Mouse (Mus musculus) C2C12 (cell line): Measurements from ENCODE around the gene Tubg2. TPM values are rescaled to one million over a fixed set of nuclear protein-coding genes. Genes with fewer than 3 reads are reported as not detected.

Experiments
- H3K27me3 ChIP-seq: one replicate; pipeline ENCODE4 v1.6.1; 2011; ENCODE audit not compliant: control insufficient read depth, insufficient read depth, insufficient read length
- H3K36me3 ChIP-seq: one replicate; pipeline ENCODE4 v1.6.1; 2011; ENCODE audit not compliant: control insufficient read depth, insufficient read depth
- H3K4me3 ChIP-seq: one replicate; pipeline ENCODE4 v1.5.1; 2011; ENCODE audit warnings: mild to moderate bottlenecking, control low read depth; ENCODE audit not compliant: poor library complexity, insufficient read depth, severe bottlenecking
- H3K79me2 ChIP-seq: one replicate; pipeline ENCODE4 v1.6.1; 2011; ENCODE audit not compliant: control insufficient read depth, insufficient read depth
- H3K79me3 ChIP-seq: one replicate; pipeline ENCODE4 v1.6.1; 2011; ENCODE audit warnings: low read depth, control low read depth
- H3ac ChIP-seq: one replicate; pipeline ENCODE3; 2011; ENCODE audit warnings: low read depth; ENCODE audit not compliant: control insufficient read depth, insufficient read length
- CEBPB ChIP-seq: IDR thresholded peaks from one replicate; pipeline ENCODE4 v1.6.1; 2011; ENCODE audit warnings: low read depth, mild to moderate bottlenecking, control low read depth, moderate library complexity
- CTCF ChIP-seq: IDR thresholded peaks from one replicate; pipeline ENCODE4 v1.5.1; 2011; ENCODE audit not compliant: control insufficient read depth, insufficient read depth, insufficient read length
- FOSL1 ChIP-seq: IDR thresholded peaks from one replicate; pipeline ENCODE4 v1.8.0; 2011; ENCODE audit warnings: mild to moderate bottlenecking, low read length; ENCODE audit not compliant: poor library complexity, insufficient read depth, severe bottlenecking
- MAX ChIP-seq: IDR thresholded peaks from one replicate; pipeline ENCODE4 v1.6.1; 2011; ENCODE audit warnings: mild to moderate bottlenecking, control low read depth
- MYOD1 ChIP-seq: IDR thresholded peaks from one replicate; pipeline ENCODE4 v1.6.1; 2011; ENCODE audit warnings: low read depth; ENCODE audit not compliant: control insufficient read depth, insufficient read length
- MYOG ChIP-seq: IDR thresholded peaks from one replicate; pipeline ENCODE4 v1.6.1; 2011; ENCODE audit not compliant: control insufficient read depth, insufficient read length; ENCODE audit errors: extremely low read depth
- USF1 ChIP-seq: IDR thresholded peaks from one replicate; pipeline ENCODE4 v1.6.1; 2011; ENCODE audit warnings: low read depth, mild to moderate bottlenecking, control low read depth, moderate library complexity
- polyA plus RNA-seq: library from polyadenylated mRNA; unstranded; fragments of >200 nt; fragmentation: generic; extraction: Trizol; gene quantifications from one replicate; pipeline ENCODE4 v1.2.1, GENCODE M21; 2012; ENCODE audit warnings: missing spikeins

The Tubg2 gene
- polyA plus RNA-seq, 1 experiment: 0.13 TPM

DNA sequence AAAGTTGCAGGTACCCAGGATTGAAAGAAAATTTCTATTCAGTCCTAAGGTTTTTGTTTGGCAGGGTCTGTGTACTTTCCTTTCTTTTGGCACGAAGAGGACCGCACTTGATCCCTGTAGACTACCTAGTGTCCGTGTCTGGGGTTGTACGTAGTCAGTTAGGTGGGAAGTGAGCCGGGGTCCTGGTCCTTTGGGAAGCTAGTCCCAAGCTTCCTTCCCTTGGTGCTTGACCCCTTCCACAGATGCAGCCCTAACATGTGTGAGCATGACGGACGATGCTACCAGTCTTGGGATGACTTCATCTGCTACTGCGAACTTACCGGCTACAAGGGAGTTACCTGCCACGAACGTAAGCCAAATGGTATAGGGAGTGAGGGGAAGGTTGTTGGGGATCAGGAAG is 26.3 kb downstream of the Tubg2 start:
- Histone ChIP-seq H3K4me3 (no peak overlapping the region), H3ac (no peak overlapping the region), H3K27me3 (no peaks in the 10 kb centered on the region), H3K79me3 (no peaks in the 10 kb centered on the region), H3K36me3 (no peaks in the 10 kb centered on the region), H3K79me2 (no peaks in the 10 kb centered on the region)
- TF ChIP-seq CTCF: no peak
- TF ChIP-seq CEBPB: no peak
- TF ChIP-seq MAX: no peak
- no peak for TF ChIP-seq USF1
- TF ChIP-seq FOSL1: no peak
- no peak for TF ChIP-seq MYOG
- no peak for TF ChIP-seq MYOD1

- H3ac ChIP-seq: no peak overlapping the region
- H3K79me2 ChIP-seq: no peaks in the 10 kb centered on the region
- no peaks in the 10 kb centered on the region for H3K36me3 ChIP-seq
- TF ChIP-seq USF1 (no peak), MYOG (no peak), MAX (no peak), MYOD1 (no peak), CTCF (no peak), FOSL1 (no peak), CEBPB (no peak)
- H3K27me3 ChIP-seq: no peaks in the 10 kb centered on the region
- H3K4me3 ChIP-seq: no peak overlapping the region
- H3K79me3 ChIP-seq: no peaks in the 10 kb centered on the region
Observed at GRCm38 (mm10) chr11:101182771-101183517, 27.2 kb downstream of the Tubg2 start.

DNA sequence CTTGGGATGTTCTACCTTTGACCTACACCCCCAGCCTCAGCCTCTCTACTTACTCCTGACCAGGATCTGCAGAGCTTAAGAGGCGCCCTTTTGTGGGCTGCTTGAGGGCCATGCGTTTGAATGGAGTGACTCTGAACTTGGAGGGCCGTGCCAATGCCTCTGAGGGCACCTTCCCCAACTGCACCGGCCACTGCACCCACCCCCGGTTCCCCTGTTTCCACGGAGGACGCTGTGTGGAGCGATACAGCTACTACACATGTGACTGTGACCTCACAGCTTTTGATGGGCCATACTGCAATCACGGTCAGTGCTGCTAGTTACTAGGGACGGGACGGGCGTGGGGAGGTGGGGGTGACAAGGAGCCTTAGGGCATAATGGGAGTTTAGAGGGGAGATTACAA is 29.3 kb downstream of the Tubg2 start:
- TF ChIP-seq CTCF (no peak), MAX (no peak), USF1 (no peak), MYOD1 (no peak), CEBPB (no peak)
- H3K79me3 ChIP-seq: no peaks in the 10 kb centered on the region
- H3K27me3 ChIP-seq: no peaks in the 10 kb centered on the region
- no peaks in the 10 kb centered on the region for H3K36me3 ChIP-seq
- no peaks in the 10 kb centered on the region for H3K79me2 ChIP-seq
- H3ac ChIP-seq: no peak overlapping the region
- no peak overlapping the region for H3K4me3 ChIP-seq

GRCm38 (mm10) chr11:101185441-101185840 is 29.7 kb downstream of the Tubg2 start:
- Histone ChIP-seq H3K79me3 (no peaks in the 10 kb centered on the region), H3K27me3 (no peaks in the 10 kb centered on the region), H3K4me3 (no peak overlapping the region), H3K36me3 (no peaks in the 10 kb centered on the region), H3K79me2 (no peaks in the 10 kb centered on the region), H3ac (no peak overlapping the region)
- TF ChIP-seq MYOG: no peak
- no peak for TF ChIP-seq MAX
- no peak for TF ChIP-seq MYOD1
- no peak for TF ChIP-seq FOSL1
- TF ChIP-seq USF1: no peak
- no peak for TF ChIP-seq CEBPB
- no peak for TF ChIP-seq CTCF

- Histone ChIP-seq H3ac (no peak overlapping the region), H3K79me2 (no peaks in the 10 kb centered on the region), H3K36me3 (no peaks in the 10 kb centered on the region), H3K27me3 (no peaks in the 10 kb centered on the region), H3K79me3 (no peaks in the 10 kb centered on the region), H3K4me3 (no peak overlapping the region)
- TF ChIP-seq CTCF (no peak), USF1 (no peak), MYOD1 (no peak), MYOG (no peak), FOSL1 (no peak), MAX (no peak)
Observed at GRCm38 (mm10) chr11:101186526-101187247, 31.0 kb downstream of the Tubg2 start.

DNA sequence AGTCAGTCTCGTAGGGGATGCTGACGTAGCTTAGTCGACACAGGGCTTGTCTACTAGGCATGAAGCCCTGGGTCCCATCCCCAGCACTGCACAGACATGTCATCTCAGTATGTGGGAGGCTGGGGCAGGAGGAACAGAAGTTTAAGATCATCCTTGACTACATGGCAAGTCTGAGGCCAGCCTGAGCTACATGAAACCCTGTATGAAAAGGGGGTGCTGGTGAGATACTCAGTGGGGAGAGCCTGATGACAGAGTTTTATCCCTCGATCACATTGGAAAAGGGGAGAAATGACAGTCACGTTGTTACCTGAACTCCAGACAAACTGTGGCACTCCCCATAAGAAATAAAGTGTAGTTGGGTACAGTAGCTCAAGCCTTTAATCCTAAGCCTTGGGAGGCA is 31.8 kb downstream of the Tubg2 start:
- TF ChIP-seq FOSL1: no peak
- no peak for TF ChIP-seq CTCF
- TF ChIP-seq MYOD1: no peak
- no peak for TF ChIP-seq CEBPB
- no peak for TF ChIP-seq USF1
- TF ChIP-seq MAX: no peak
- no peak for TF ChIP-seq MYOG
- no peaks in the 10 kb centered on the region for H3K79me2 ChIP-seq
- no peaks in the 10 kb centered on the region for H3K36me3 ChIP-seq
- H3K79me3 ChIP-seq: no peaks in the 10 kb centered on the region
- H3K27me3 ChIP-seq: no peaks in the 10 kb centered on the region
- no peak overlapping the region for H3ac ChIP-seq
- no peak overlapping the region for H3K4me3 ChIP-seq
